Mouse (Mus musculus): Measurements from ENCODE around the gene Ost4.
A peak's percentile ranks its signal among the peaks of the same experiment; 100 is the strongest.
"Not testable (repeated sequence)": the region's sequence is repeated elsewhere in the genome, so short reads cannot be mapped to it uniquely, and the experiment has no call there.

Ost4 gene

GRCm38 (mm10) chr5:30890375-30890774 is 17.2 kb downstream of the Ost4 start:
- no peak for DNase-seq (ENCODE audit: low read depth, low spot score)

GRCm38 (mm10) chr5:30889088-30889754 is 18.4 kb downstream of the Ost4 start:
- DNase-seq (ENCODE audit: low read depth, low spot score), result no peak

- DNase-seq (ENCODE audit: low read depth, low spot score), result peak; percentile 91
These were observed 19.1 kb downstream of the Ost4 start, which contains the start of gene Agbl5 for GRCm38 (mm10) chr5:30888337-30889087. Gene Agbl5, plus strand, starts transcription at chr5:30888694.

- DNase-seq (ENCODE audit: low read depth, low spot score), result peak; percentile 89
These were observed 19.7 kb downstream of the Ost4 start for GRCm38 (mm10) chr5:30887858-30888336.

GRCm38 (mm10) chr5:30887331-30887761 is 20.2 kb downstream of the Ost4 start:
- DNase-seq (ENCODE audit: low read depth, low spot score), result peak; percentile 67

- no peak for DNase-seq (ENCODE audit: low read depth, low spot score)
These were observed 20.9 kb downstream of the Ost4 start for GRCm38 (mm10) chr5:30886731-30887130.

- no peak for DNase-seq (ENCODE audit: low read depth, low spot score)
These were observed 21.4 kb downstream of the Ost4 start for GRCm38 (mm10) chr5:30886209-30886608.

GRCm38 (mm10) chr5:30881839-30882238 is 25.7 kb downstream of the Ost4 start:
- DNase-seq (ENCODE audit: low read depth, low spot score), result not testable (repeated sequence)

- DNase-seq (ENCODE audit: low read depth, low spot score), result no peak
These were observed 28.1 kb downstream of the Ost4 start for GRCm38 (mm10) chr5:30879347-30879943.

GRCm38 (mm10) chr5:30878616-30879015 is 29.0 kb downstream of the Ost4 start:
- peak; percentile 59 for DNase-seq (ENCODE audit: low read depth, low spot score)

GRCm38 (mm10) chr5:30874365-30874764 is 33.2 kb downstream of the Ost4 start:
- no peak for DNase-seq (ENCODE audit: low read depth, low spot score)

GRCm38 (mm10) chr5:30872574-30872973 is 35.0 kb downstream of the Ost4 start:
- DNase-seq (ENCODE audit: low read depth, low spot score), result no peak

GRCm38 (mm10) chr5:30870131-30870406 is 37.5 kb downstream of the Ost4 start:
- no peak for DNase-seq (ENCODE audit: low read depth, low spot score)

GRCm38 (mm10) chr5:30869405-30870130 is 38.0 kb downstream of the Ost4 start:
- DNase-seq (ENCODE audit: low read depth, low spot score), result peak; percentile 52

- no peak for DNase-seq (ENCODE audit: low read depth, low spot score)
These were observed 38.6 kb downstream of the Ost4 start for GRCm38 (mm10) chr5:30868981-30869380.

- DNase-seq (ENCODE audit: low read depth, low spot score), result no peak
These were observed 39.9 kb downstream of the Ost4 start, which contains the start of gene Tmem214 for GRCm38 (mm10) chr5:30867712-30868111. Gene Tmem214, plus strand, starts transcription at chr5:30868012.

GRCm38 (mm10) chr5:30866871-30867270 is 40.7 kb downstream of the Ost4 start:
- DNase-seq (ENCODE audit: low read depth, low spot score), result no peak

- no peak for DNase-seq (ENCODE audit: low read depth, low spot score)
These were observed 43.3 kb downstream of the Ost4 start for GRCm38 (mm10) chr5:30864322-30864721.

GRCm38 (mm10) chr5:30863852-30864251 is 43.7 kb downstream of the Ost4 start:
- DNase-seq (ENCODE audit: low read depth, low spot score), result no peak

GRCm38 (mm10) chr5:30856124-30856523 is 51.5 kb downstream of the Ost4 start:
- no peak for DNase-seq (ENCODE audit: low read depth, low spot score)
